Mouse (Mus musculus): ENCODE results near the gene 9930104L06Rik. TPM values are rescaled to one million over a fixed set of nuclear protein-coding genes. Genes with fewer than 3 reads are reported as not detected.

Gene 9930104L06Rik
- polyA plus RNA-seq, 1 experiment, result 5.8 TPM

DNA sequence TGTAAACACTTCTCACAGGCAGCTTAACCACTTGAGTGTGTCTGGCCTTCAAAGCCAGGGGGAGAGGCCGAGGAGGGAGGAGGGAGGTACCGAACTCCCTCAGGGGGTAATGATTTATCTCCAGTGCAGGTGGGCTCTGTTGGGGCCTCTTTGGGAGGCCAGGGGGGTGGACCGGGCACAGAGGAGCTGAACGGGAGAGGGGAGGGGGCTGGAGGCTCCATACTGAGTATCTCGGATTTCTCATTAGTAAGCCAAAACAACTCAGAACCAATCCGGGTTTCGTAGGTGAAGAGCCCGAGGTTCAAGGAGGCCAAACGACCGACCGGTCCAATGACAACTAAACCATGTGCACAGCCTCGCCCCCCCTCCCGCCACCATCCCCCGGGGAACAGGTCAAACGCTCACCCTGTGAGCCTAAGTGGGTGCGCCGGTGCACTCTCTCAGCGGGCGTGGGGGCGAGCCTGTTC, 53.0 kb downstream of the 9930104L06Rik start:
- no peak for TF ChIP-seq CTCF (IDR thresholded peaks at IDR 0.05; ENCODE audit: control insufficient read depth, insufficient read depth, low read length)
- no peaks in the 10 kb centered on the region for H3K4me1 ChIP-seq (ENCODE audit: control insufficient read depth, insufficient read depth, low read length)
- WGBS, result 22% methylated on average over 20 of the region's 20 CpGs
- H3K27ac ChIP-seq (ENCODE audit: control insufficient read depth, insufficient read depth, low read depth, low read length, poor library complexity), result no peak overlapping the region; the same call in 1 of the 2 replicates
- no peak overlapping the region for H3K4me3 ChIP-seq (replicated peaks; ENCODE audit: control insufficient read depth, low read depth, low read length)

DNA sequence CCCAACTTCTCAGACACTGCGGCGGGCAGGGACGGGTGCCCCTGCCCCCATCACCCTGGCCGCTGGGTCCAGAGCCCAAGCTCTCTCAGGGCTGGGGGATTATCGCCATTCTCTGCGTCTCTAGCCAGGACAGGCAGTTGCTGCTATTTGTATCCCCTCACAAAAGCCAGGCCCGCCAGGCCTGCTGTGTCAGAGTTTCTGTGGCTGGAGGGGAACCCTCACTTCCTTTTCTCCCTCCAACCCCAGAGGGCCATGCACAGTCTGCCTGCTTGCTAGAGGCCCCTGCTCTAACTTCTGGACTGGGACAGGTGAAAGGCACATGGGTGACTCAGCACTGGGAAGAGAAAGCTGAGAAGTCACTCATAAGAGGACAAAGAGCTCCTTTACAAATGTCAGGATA, 53.5 kb downstream of the 9930104L06Rik start:
- 5% methylated on average over 7 of the region's 7 CpGs for WGBS
- no peak for TF ChIP-seq POLR2A (IDR thresholded peaks at IDR 0.05; ENCODE audit: borderline replicate concordance, control insufficient read depth, low read depth, low read length)
- TF ChIP-seq CTCF (IDR thresholded peaks at IDR 0.05; ENCODE audit: control insufficient read depth, insufficient read depth, low read length), result no peak
- no peak overlapping the region for H3K4me3 ChIP-seq (replicated peaks; ENCODE audit: control insufficient read depth, low read depth, low read length)
- no peak overlapping the region; the same call in 1 of the 2 replicates for H3K27ac ChIP-seq (ENCODE audit: control insufficient read depth, insufficient read depth, low read depth, low read length, poor library complexity)
- no peaks in the 10 kb centered on the region for H3K4me1 ChIP-seq (ENCODE audit: control insufficient read depth, insufficient read depth, low read length)

Other genes with a start within 250 kb of the 9930104L06Rik start
- gene Utp11, start 243.4 kb upstream of the 9930104L06Rik start, polyA plus RNA-seq (2011; ENCODE audit: insufficient read depth, insufficient read length, low replicate concordance, missing spikeins), result 16.0 and 26.9 TPM in 2 replicates
- 44.7 and 114 TPM in 2 replicates for gene Fhl3, start 236.3 kb upstream of the 9930104L06Rik start, polyA plus RNA-seq (2011; ENCODE audit: insufficient read depth, insufficient read length, low replicate concordance, missing spikeins)
- gene Sf3a3, start 222.3 kb upstream of the 9930104L06Rik start, polyA plus RNA-seq (2011; ENCODE audit: insufficient read depth, insufficient read length, low replicate concordance, missing spikeins), result 43.4 and 44.5 TPM in 2 replicates
- gene Inpp5b, start 195.2 kb upstream of the 9930104L06Rik start, polyA plus RNA-seq (2011; ENCODE audit: insufficient read depth, insufficient read length, low replicate concordance, missing spikeins), result 24.3 and 26.1 TPM in 2 replicates
- gene Mtf1, start 134.9 kb upstream of the 9930104L06Rik start, polyA plus RNA-seq (2011; ENCODE audit: insufficient read depth, insufficient read length, low replicate concordance, missing spikeins), result 12.5 and 13.4 TPM in 2 replicates
- 22.8 and 27.6 TPM in 2 replicates for gene Yrdc, start 86.4 kb upstream of the 9930104L06Rik start, polyA plus RNA-seq (2011; ENCODE audit: insufficient read depth, insufficient read length, low replicate concordance, missing spikeins)
- gene 1110065P20Rik, start 85.9 kb upstream of the 9930104L06Rik start, polyA plus RNA-seq (2011; ENCODE audit: insufficient read depth, insufficient read length, low replicate concordance, missing spikeins), result 7.8 and 12.3 TPM in 2 replicates
- gene Maneal, start 74.9 kb upstream of the 9930104L06Rik start, polyA plus RNA-seq (2011; ENCODE audit: insufficient read depth, insufficient read length, low replicate concordance, missing spikeins), result not detected in 2 replicates
- gene Epha10, start 56.1 kb upstream of the 9930104L06Rik start, polyA plus RNA-seq (2011; ENCODE audit: insufficient read depth, insufficient read length, low replicate concordance, missing spikeins), result not detected in 2 replicates
- 65.8 and 99.2 TPM in 2 replicates for gene Cdca8, start 2.3 kb downstream of the 9930104L06Rik start, polyA plus RNA-seq (2011; ENCODE audit: insufficient read depth, insufficient read length, low replicate concordance, missing spikeins)
- gene Rspo1, start 49.4 kb downstream of the 9930104L06Rik start, polyA plus RNA-seq (2011; ENCODE audit: insufficient read depth, insufficient read length, low replicate concordance, missing spikeins), result 1.6 TPM in 1 of 2 replicates, not detected in the other
- gene Gnl2, start 79.5 kb downstream of the 9930104L06Rik start, polyA plus RNA-seq (2011; ENCODE audit: insufficient read depth, insufficient read length, low replicate concordance, missing spikeins), result 33.3 and 65.5 TPM in 2 replicates
- not detected in 2 replicates for gene Dnali1, start 128.7 kb downstream of the 9930104L06Rik start, polyA plus RNA-seq (2011; ENCODE audit: insufficient read depth, insufficient read length, low replicate concordance, missing spikeins)
- gene Snip1, start 129.6 kb downstream of the 9930104L06Rik start, polyA plus RNA-seq (2011; ENCODE audit: insufficient read depth, insufficient read length, low replicate concordance, missing spikeins), result 9.4 and 15.8 TPM in 2 replicates
- 25.1 and 39.9 TPM in 2 replicates for gene Meaf6, start 148.1 kb downstream of the 9930104L06Rik start, polyA plus RNA-seq (2011; ENCODE audit: insufficient read depth, insufficient read length, low replicate concordance, missing spikeins)
- gene Zc3h12a, start 190.8 kb downstream of the 9930104L06Rik start, polyA plus RNA-seq (2011; ENCODE audit: insufficient read depth, insufficient read length, low replicate concordance, missing spikeins), result 3.6 and 12.5 TPM in 2 replicates

All from bone marrow, adult 2 months (tissue).